Mouse (Mus musculus): ENCODE data around the gene Zfp990. TPM values are rescaled to one million over a fixed set of nuclear protein-coding genes. Genes with fewer than 3 reads are reported as not detected.
"Not testable (repeated sequence)": the region's sequence is repeated elsewhere in the genome, so short reads cannot be mapped to it uniquely, and the experiment has no call there.

Gene Zfp990
- total RNA-seq, 4 experiments from 2014 or later = 0.12 to 0.44 (median 0.18) TPM

- not testable (repeated sequence) for DNase-seq (ENCODE audit: low spot score)
Observed at GRCm38 (mm10) chr4:145586046-145586445, 75.5 kb downstream of the Zfp990 start.

Other genes with a start within 250 kb of the Zfp990 start
- gene Tnfrsf8, start 195.6 kb upstream of the Zfp990 start, total RNA-seq (2022) = under 1 TPM in 2 of 4 experiments, not detected in 2; 0.11 to 0.16 TPM
- gene Gm13212, start 74.4 kb downstream of the Zfp990 start, total RNA-seq (2022) = 1 to 10 TPM; 1.3 to 3.8 (median 2.8) TPM
- gene Zfp980, start 159.9 kb downstream of the Zfp990 start, total RNA-seq (2022) = under 1 TPM in 3 of 4 experiments, not detected in 1; 0.09 to 0.57 (median 0.19) TPM

Data from heart, adult 8-10 months (tissue).